Mouse (Mus musculus) limb, embryonic 14.5 days (tissue): ENCODE results near the gene Wdr19. TPM values are rescaled to one million over a fixed set of nuclear protein-coding genes. Genes with fewer than 3 reads are reported as not detected.

Experiments
- ATAC-seq: fragments of 200-750 bp; cut with Nextera tagmentation; 2 replicates; pipeline ENCODE4 v1.8.0; 2017; ENCODE audit warnings: low read depth, moderate number of reproducible peaks, moderate TSS enrichment; ENCODE audit not compliant: low FRiP score
- DNase-seq: peaks from one replicate; pipeline ENCODE4 v3.0.0-alpha.2; 2015; ENCODE audit warnings: low spot score
- H3K27ac ChIP-seq: fragments of 300-500 bp; sonication (generic); replicated peaks from 2 replicates; pipeline ENCODE4 v1.5.1; 2014; ENCODE audit warnings: low read depth, mild to moderate bottlenecking, low read length, moderate library complexity, mixed read lengths
- H3K27me3 ChIP-seq: fragments of 300-500 bp; sonication (generic); 2 replicates; pipeline ENCODE4 v1.6.1; 2014; ENCODE audit warnings: low read length, mixed read lengths; ENCODE audit not compliant: control insufficient read depth, insufficient read depth
- H3K36me3 ChIP-seq: fragments of 300-500 bp; sonication (generic); 2 replicates; pipeline ENCODE4 v1.6.1; 2014; ENCODE audit warnings: mild to moderate bottlenecking, low read length, moderate library complexity, mixed read lengths; ENCODE audit not compliant: control insufficient read depth, insufficient read depth
- H3K4me1 ChIP-seq: fragments of 300-500 bp; sonication (generic); 2 replicates; pipeline ENCODE4 v1.6.1; 2014; ENCODE audit warnings: antibody characterized with exemption, low read length, mixed read lengths; ENCODE audit not compliant: control insufficient read depth, insufficient read depth
- H3K4me2 ChIP-seq: fragments of 300-500 bp; sonication (generic); replicated peaks from 2 replicates; pipeline ENCODE4 v1.6.1; 2014; ENCODE audit warnings: low read depth, mild to moderate bottlenecking, low read length, moderate library complexity; ENCODE audit not compliant: severe bottlenecking
- H3K4me3 ChIP-seq: fragments of 300-500 bp; sonication (generic); replicated peaks from 2 replicates; pipeline ENCODE4 v1.5.1; 2014; ENCODE audit warnings: low read length
- H3K9ac ChIP-seq: fragments of 300-500 bp; sonication (generic); 2 replicates; pipeline ENCODE4 v1.6.1; 2014; ENCODE audit warnings: mild to moderate bottlenecking, low read depth, low read length, moderate library complexity; ENCODE audit not compliant: severe bottlenecking
- H3K9me3 ChIP-seq: fragments of 300-500 bp; sonication (generic); 2 replicates; pipeline ENCODE4 v1.6.1; 2016; ENCODE audit warnings: low read length; ENCODE audit not compliant: control insufficient read depth
- POLR2A ChIP-seq: fragments of 200-500 bp; IDR thresholded peaks from 2 replicates; pipeline ENCODE4 v1.8.0; 2012; ENCODE audit warnings: inconsistent platforms, mild to moderate bottlenecking, moderate library complexity, borderline replicate concordance; ENCODE audit not compliant: insufficient read depth, insufficient read length; ENCODE audit errors: extremely low read depth
- WGBS: fragments of 180-500 bp; shearing (Covaris S2); extraction: QIAGEN DNeasy Blood & Tissue Kit; methylation state at CpG from one replicate; pipeline ENCODE4 v1.1.7; 2014; 5-methylcytosine and 5-hydroxymethylcytosine counted together
- polyA plus RNA-seq, 2 experiments: library from polyadenylated mRNA; depleted of rRNA in 1 of 2; stranded (reverse) in 1 of 2; unstranded in 1 of 2; fragments of >200 nt; fragmentation: Nextera tagmentation in 1 of 2; extraction: Ambion mirVana in 1 of 2; gene quantifications; 2 replicates each; pipeline versions ENCODE4 v1.2.1 to v1.2.3; 2012 to 2014

The Wdr19 gene
- polyA plus RNA-seq, 2 experiments = 8.4 to 12.4 TPM

- Histone ChIP-seq H3K4me1 (no peaks in the 10 kb centered on the region), H3K27me3 (no peaks in the 10 kb centered on the region), H3K27ac (no peak overlapping the region), H3K9ac (no peak overlapping the region), H3K9me3 (no peaks in the 10 kb centered on the region), H3K4me2 (no peak overlapping the region), H3K36me3 (peaks cover 13% of the 10 kb centered on the region), H3K4me3 (no peak overlapping the region)
- 79% methylated on average over 17 of the region's 17 CpGs for WGBS
- ATAC-seq (no peak), DNase-seq (no peak)
- TF ChIP-seq POLR2A = no peak
These were observed 35.9 kb upstream of the Wdr19 start for GRCm38 (mm10) chr5:65163489-65164092.

- WGBS = 77% methylated on average over 9 of the region's 9 CpGs
- no peak for DNase-seq
- no peak for TF ChIP-seq POLR2A
- Histone ChIP-seq H3K36me3 (0 out of 2 replicates have a peak, but pooled peaks cover 5% of the 10 kb centered on the region), H3K27me3 (no peaks in the 10 kb centered on the region), H3K4me1 (peaks cover 9% of the 10 kb centered on the region), H3K4me2 (no peak overlapping the region), H3K27ac (no peak overlapping the region), H3K4me3 (no peak overlapping the region), H3K9ac (no peak overlapping the region), H3K9me3 (no peaks in the 10 kb centered on the region)
- no peak for ATAC-seq
These were observed 29.3 kb upstream of the Wdr19 start for GRCm38 (mm10) chr5:65170206-65170605.

GRCm38 (mm10) chr5:65175035-65175917 is 24.2 kb upstream of the Wdr19 start:
- Histone ChIP-seq H3K4me3 (no peak overlapping the region), H3K4me1 (peaks cover 20% of the 10 kb centered on the region), H3K27me3 (no peaks in the 10 kb centered on the region), H3K9me3 (no peaks in the 10 kb centered on the region), H3K36me3 (no peaks in the 10 kb centered on the region), H3K4me2 (0 out of 2 replicates have a peak overlapping the region, but pooled peaks have one; percentile 18), H3K9ac (no peak overlapping the region), H3K27ac (no peak overlapping the region)
- DNase-seq (no peak), ATAC-seq (no peak)
- TF ChIP-seq POLR2A = no peak
- 59% methylated on average over 26 of the region's 26 CpGs for WGBS

- no peaks in the 10 kb centered on the region for H3K9me3 ChIP-seq
- no peaks in the 10 kb centered on the region for H3K36me3 ChIP-seq
- H3K4me2 ChIP-seq = 0 out of 2 replicates have a peak overlapping the region, but pooled peaks have one; percentile 18
- H3K27ac ChIP-seq = no peak overlapping the region
- H3K9ac ChIP-seq = no peak overlapping the region
- TF ChIP-seq POLR2A = no peak
- DNase-seq = no peak
- H3K27me3 ChIP-seq = no peaks in the 10 kb centered on the region
- no peak for ATAC-seq
- 60% methylated on average over 13 of the region's 13 CpGs for WGBS
- H3K4me1 ChIP-seq = peaks cover 26% of the 10 kb centered on the region
- no peak overlapping the region for H3K4me3 ChIP-seq
These were observed 23.5 kb upstream of the Wdr19 start for GRCm38 (mm10) chr5:65175918-65176484.

- H3K27ac ChIP-seq = no peak overlapping the region
- no peaks in the 10 kb centered on the region for H3K27me3 ChIP-seq
- H3K4me3 ChIP-seq = no peak overlapping the region
- H3K36me3 ChIP-seq = no peaks in the 10 kb centered on the region
- 22% methylated on average over 11 of the region's 11 CpGs for WGBS
- DNase-seq = peak; percentile 71
- no peak for ATAC-seq
- no peak overlapping the region for H3K4me2 ChIP-seq
- peaks cover 35% of the 10 kb centered on the region for H3K4me1 ChIP-seq
- no peaks in the 10 kb centered on the region for H3K9me3 ChIP-seq
- TF ChIP-seq POLR2A = no peak
- no peak overlapping the region for H3K9ac ChIP-seq
These were observed 22.4 kb upstream of the Wdr19 start for GRCm38 (mm10) chr5:65177026-65177514.
